9 mouse cellular contexts compared by ENCODE assay signal in genomic region chr4:133512972-133513371, GRCm38 (mm10). TPM values are rescaled to one million over a fixed set of nuclear protein-coding genes. Genes with fewer than 3 reads are reported as not detected.
DNase-seq lines count a peak whose midpoint lies in the region; ATAC-seq and TF ChIP-seq lines count a peak whose summit lies in the region.
"Had no signal": no experiment of that assay in that cellular context is flagged by ENCODE, and none has a peak within 500 bp of the region (broad histone marks: within the 10 kb centered on the region; RNA-seq: fewer than 3 reads in every experiment).

No protein-coding gene starts in this region.

- no peak for TF ChIP-seq POLR2A in small intestine, adult 2 months (IDR thresholded peaks at IDR 0.05; ENCODE audit: low read depth, low read length)

- H3K9ac ChIP-seq in hindbrain, embryonic 12.5 days: no peak overlapping the region
- H3K9ac ChIP-seq in forebrain, embryonic 12.5 days: no peak overlapping the region
- H3K9ac ChIP-seq in hindbrain, embryonic 15.5 days: no peak overlapping the region

- H3K9me3 ChIP-seq in hindbrain, embryonic 10.5 days: no peaks in the 10 kb centered on the region
- no peaks in the 10 kb centered on the region for H3K9me3 ChIP-seq in hindbrain, embryonic 12.5 days (replicated peaks)
- no peaks in the 10 kb centered on the region for H3K9me3 ChIP-seq in forebrain, embryonic 12.5 days
- no peaks in the 10 kb centered on the region for H3K9me3 ChIP-seq in hindbrain, embryonic 15.5 days

- H3K36me3 ChIP-seq in hindbrain, embryonic 10.5 days: no peaks in the 10 kb centered on the region
- H3K36me3 ChIP-seq in hindbrain, embryonic 12.5 days: no peaks in the 10 kb centered on the region
- no peaks in the 10 kb centered on the region for H3K36me3 ChIP-seq in forebrain, embryonic 12.5 days (replicated peaks)
- H3K36me3 ChIP-seq in hindbrain, embryonic 15.5 days: no peaks in the 10 kb centered on the region
- no peaks in the 10 kb centered on the region for H3K36me3 ChIP-seq in small intestine, adult 2 months (ENCODE audit: control insufficient read depth, insufficient read depth, low read length)

- no peak; the same call in 1 of the 2 replicates for ATAC-seq in hindbrain, embryonic 12.5 days (ENCODE audit: low FRiP score)
- peak; percentile 49; the same call in 1 of the 2 replicates for ATAC-seq in forebrain, embryonic 12.5 days (ENCODE audit: low FRiP score)
- peak; percentile 66; the same call in 1 of the 2 replicates for ATAC-seq in hindbrain, embryonic 15.5 days (ENCODE audit: low FRiP score, low read depth)
- ATAC-seq in megakaryocyte, adult 5-6 weeks (ENCODE audit: poor library complexity, severe bottlenecking): peak; percentile 93

- no peaks in the 10 kb centered on the region for H3K4me1 ChIP-seq in hindbrain, embryonic 10.5 days (replicated peaks)
- no peaks in the 10 kb centered on the region for H3K4me1 ChIP-seq in hindbrain, embryonic 12.5 days
- no peaks in the 10 kb centered on the region for H3K4me1 ChIP-seq in forebrain, embryonic 12.5 days
- no peaks in the 10 kb centered on the region for H3K4me1 ChIP-seq in hindbrain, embryonic 15.5 days (replicated peaks)
- H3K4me1 ChIP-seq in small intestine, adult 2 months (ENCODE audit: control insufficient read depth, insufficient read depth, insufficient read length, low read length): no peaks in the 10 kb centered on the region

- peaks cover 19% of the 10 kb centered on the region for H3K27me3 ChIP-seq in hindbrain, embryonic 10.5 days (ENCODE audit: insufficient read depth, poor library complexity, severe bottlenecking)
- peaks cover 32% of the 10 kb centered on the region for H3K27me3 ChIP-seq in hindbrain, embryonic 12.5 days
- H3K27me3 ChIP-seq in forebrain, embryonic 12.5 days: peaks cover 30% of the 10 kb centered on the region
- H3K27me3 ChIP-seq in hindbrain, embryonic 15.5 days: peaks cover 11% of the 10 kb centered on the region
- H3K27me3 ChIP-seq in small intestine, adult 2 months (ENCODE audit: control insufficient read depth, insufficient read depth, low read length): no peaks in the 10 kb centered on the region

- DNase-seq in hindbrain, embryonic 10.5 days (ENCODE audit: low spot score): peak; percentile 75
- DNase-seq in c-Kit-positive CD71-positive TER-119-positive erythroid progenitor cells, embryonic 14.5 days (ENCODE audit: low spot score): peak; percentile 60
- DNase-seq in layer of hippocampus, postnatal 14 days (ENCODE audit: low spot score in 2 of 2): peak; percentile 76 to 83

- no peak overlapping the region for H3K27ac ChIP-seq in hindbrain, embryonic 10.5 days
- no peak overlapping the region for H3K27ac ChIP-seq in hindbrain, embryonic 12.5 days
- H3K27ac ChIP-seq in forebrain, embryonic 12.5 days: no peak overlapping the region
- no peak overlapping the region for H3K27ac ChIP-seq in hindbrain, embryonic 15.5 days (replicated peaks)
- peak overlapping the region; percentile 59; the same call in 1 of the 2 replicates for H3K27ac ChIP-seq in small intestine, adult 2 months (ENCODE audit: insufficient read depth, low read depth, low read length)

- H3K4me2 ChIP-seq in hindbrain, embryonic 12.5 days (replicated peaks): no peak overlapping the region
- no peak overlapping the region for H3K4me2 ChIP-seq in forebrain, embryonic 12.5 days
- H3K4me2 ChIP-seq in hindbrain, embryonic 15.5 days: no peak overlapping the region

- TF ChIP-seq CTCF in small intestine, adult 2 months (IDR thresholded peaks at IDR 0.05; ENCODE audit: extremely low read depth, insufficient read length, insufficient replicate concordance, low read depth, low read length): peak; percentile 93; the same call in 1 of the 2 replicates

- WGBS in hindbrain, embryonic 10.5 days: 14% methylated on average over 8 of the region's 8 CpGs
- WGBS in hindbrain, embryonic 12.5 days: 12% methylated on average over 8 of the region's 8 CpGs
- 12% methylated on average over 8 of the region's 8 CpGs for WGBS in forebrain, embryonic 12.5 days
- WGBS in hindbrain, embryonic 15.5 days: 11% methylated on average over 8 of the region's 8 CpGs
- 5% methylated on average over 8 of the region's 8 CpGs for WGBS in small intestine, adult 2 months

- H3K4me3 ChIP-seq in hindbrain, embryonic 10.5 days: no peak overlapping the region
- H3K4me3 ChIP-seq in hindbrain, embryonic 12.5 days: no peak overlapping the region
- H3K4me3 ChIP-seq in forebrain, embryonic 12.5 days (replicated peaks): no peak overlapping the region
- no peak overlapping the region for H3K4me3 ChIP-seq in hindbrain, embryonic 15.5 days
- no peak overlapping the region for H3K4me3 ChIP-seq in small intestine, adult 2 months (ENCODE audit: low read depth, low read length)

RNA-seq across cellular contexts. Expression of gene Kdf1, which starts 5.8 kb away (rescaled TPM):
- polyA plus RNA-seq in hindbrain, embryonic 10.5 days (2016; fragmentation: Nextera tagmentation; extraction: Ambion mirVana): 3.9 and 5.6 TPM in 2 replicates
- polyA plus RNA-seq in hindbrain, embryonic 12.5 days (2016; fragmentation: Nextera tagmentation; extraction: Ambion mirVana): 1.4 and 4.0 TPM in 2 replicates
- polyA plus RNA-seq in forebrain, embryonic 12.5 days (2016; fragmentation: Nextera tagmentation; extraction: Ambion mirVana): 1.4 and 1.7 TPM in 2 replicates
- 0.39 and 0.74 TPM in 2 replicates for polyA plus RNA-seq in hindbrain, embryonic 15.5 days (2015; fragmentation: Nextera tagmentation; extraction: Ambion mirVana)
- not detected for total RNA-seq in layer of hippocampus, postnatal 14 days (2021)
- not detected in 2 replicates for total RNA-seq in megakaryocyte, adult 5-6 weeks (2015)
- not detected in 2 replicates for total RNA-seq in megakaryocyte, adult 5-6 weeks (2017)
- 44.4 and 71.0 TPM in 2 replicates for polyA plus RNA-seq in small intestine, adult 2 months (2012; rRNA removed)

RNA-seq across cellular contexts. Expression of gene Trnp1, which starts 14.6 kb away (rescaled TPM):
- 1.1 and 1.3 TPM in 2 replicates for polyA plus RNA-seq in hindbrain, embryonic 10.5 days (2016; fragmentation: Nextera tagmentation; extraction: Ambion mirVana)
- 4.3 and 4.8 TPM in 2 replicates for polyA plus RNA-seq in hindbrain, embryonic 12.5 days (2016; fragmentation: Nextera tagmentation; extraction: Ambion mirVana)
- 0.97 and 2.2 TPM in 2 replicates for polyA plus RNA-seq in forebrain, embryonic 12.5 days (2016; fragmentation: Nextera tagmentation; extraction: Ambion mirVana)
- 10.8 and 10.9 TPM in 2 replicates for polyA plus RNA-seq in hindbrain, embryonic 15.5 days (2015; fragmentation: Nextera tagmentation; extraction: Ambion mirVana)
- 100 to 1,000 TPM; 188 to 190 TPM for total RNA-seq in layer of hippocampus, postnatal 14 days (2021)
- not detected in 2 replicates for total RNA-seq in megakaryocyte, adult 5-6 weeks (2015)
- total RNA-seq in megakaryocyte, adult 5-6 weeks (2017): not detected in 2 replicates
- 6.1 and 6.2 TPM in 2 replicates for polyA plus RNA-seq in small intestine, adult 2 months (2012; rRNA removed)

RNA-seq across cellular contexts. Expression of gene Nudc, which starts 32.8 kb away (rescaled TPM):
- 438 and 476 TPM in 2 replicates for polyA plus RNA-seq in hindbrain, embryonic 10.5 days (2016; fragmentation: Nextera tagmentation; extraction: Ambion mirVana)
- 326 and 340 TPM in 2 replicates for polyA plus RNA-seq in hindbrain, embryonic 12.5 days (2016; fragmentation: Nextera tagmentation; extraction: Ambion mirVana)
- polyA plus RNA-seq in forebrain, embryonic 12.5 days (2016; fragmentation: Nextera tagmentation; extraction: Ambion mirVana): 393 and 406 TPM in 2 replicates
- 253 and 272 TPM in 2 replicates for polyA plus RNA-seq in hindbrain, embryonic 15.5 days (2015; fragmentation: Nextera tagmentation; extraction: Ambion mirVana)
- 100 to 1,000 TPM; 101 to 113 TPM for total RNA-seq in layer of hippocampus, postnatal 14 days (2021)
- 76.9 and 82.3 TPM in 2 replicates for total RNA-seq in megakaryocyte, adult 5-6 weeks (2015)
- 114 and 120 TPM in 2 replicates for total RNA-seq in megakaryocyte, adult 5-6 weeks (2017)
- polyA plus RNA-seq in small intestine, adult 2 months (2012; rRNA removed): 9.3 and 16.1 TPM in 2 replicates

RNA-seq across cellular contexts. Expression of gene Tent5b, which starts 33.0 kb away (rescaled TPM):
- 1.2 and 2.1 TPM in 2 replicates for polyA plus RNA-seq in hindbrain, embryonic 10.5 days (2016; fragmentation: Nextera tagmentation; extraction: Ambion mirVana)
- 1.0 and 1.5 TPM in 2 replicates for polyA plus RNA-seq in hindbrain, embryonic 12.5 days (2016; fragmentation: Nextera tagmentation; extraction: Ambion mirVana)
- polyA plus RNA-seq in forebrain, embryonic 12.5 days (2016; fragmentation: Nextera tagmentation; extraction: Ambion mirVana): 0.24 and 0.50 TPM in 2 replicates
- 0.49 and 0.58 TPM in 2 replicates for polyA plus RNA-seq in hindbrain, embryonic 15.5 days (2015; fragmentation: Nextera tagmentation; extraction: Ambion mirVana)
- total RNA-seq in layer of hippocampus, postnatal 14 days (2021): under 1 TPM in 1 of 2 experiments, not detected in 1; 0.17 TPM
- not detected in 2 replicates for total RNA-seq in megakaryocyte, adult 5-6 weeks (2015)
- not detected in 2 replicates for total RNA-seq in megakaryocyte, adult 5-6 weeks (2017)
- polyA plus RNA-seq in small intestine, adult 2 months (2012; rRNA removed): 1.8 and 2.1 TPM in 2 replicates
- polyA plus RNA-seq: neural tube, embryonic 14.5 days had no signal

RNA-seq across cellular contexts. Expression of gene Nr0b2, which starts 40.2 kb away (rescaled TPM):
- polyA plus RNA-seq in hindbrain, embryonic 10.5 days (2016; fragmentation: Nextera tagmentation; extraction: Ambion mirVana): 0.31 TPM in 1 of 2 replicates, not detected in the other
- polyA plus RNA-seq in hindbrain, embryonic 12.5 days (2016; fragmentation: Nextera tagmentation; extraction: Ambion mirVana): not detected in 2 replicates
- polyA plus RNA-seq in forebrain, embryonic 12.5 days (2016; fragmentation: Nextera tagmentation; extraction: Ambion mirVana): not detected in 2 replicates
- polyA plus RNA-seq in hindbrain, embryonic 15.5 days (2015; fragmentation: Nextera tagmentation; extraction: Ambion mirVana): not detected in 2 replicates
- not detected for total RNA-seq in layer of hippocampus, postnatal 14 days (2021)
- 0.23 and 1.5 TPM in 2 replicates for total RNA-seq in megakaryocyte, adult 5-6 weeks (2015)
- 0.20 TPM in 1 of 2 replicates, not detected in the other for total RNA-seq in megakaryocyte, adult 5-6 weeks (2017)
- polyA plus RNA-seq in small intestine, adult 2 months (2012; rRNA removed): 1.8 and 23.0 TPM in 2 replicates
- polyA plus RNA-seq: neural tube, embryonic 14.5 days had no signal

Comparison
In these comparisons a context has a peak if more than half of its experiments do, and no peak if none do; other contexts are left out.
1. RNA of gene Nudc, which starts 32.8 kb away (polyA plus RNA-seq): 438 to 476 TPM in hindbrain, embryonic 10.5 days, 393 to 406 TPM in forebrain, embryonic 12.5 days, 326 to 340 TPM in hindbrain, embryonic 12.5 days and 253 to 272 TPM in hindbrain, embryonic 15.5 days; 9.3 to 16.1 TPM in small intestine, adult 2 months; every median in the first group is over 10 times any median in the second.
2. Peak in every context shown above with its lines, with median percentiles within 50 percentile points of each other: DNase-seq.